Mouse (Mus musculus) embryonic stem cell, embryonic (primary cell): Measurements from ENCODE around the gene Rpl22l1.
"Not testable (repeated sequence)": the region's sequence is repeated elsewhere in the genome, so short reads cannot be mapped to it uniquely, and the experiment has no call there.

ENCODE experiments used
- CTCF ChIA-PET, 4 experiments: fragments of 300-600 bp in 2 of 4; fragments of 350-600 bp in 2 of 4; sonication (Branson Sonifier 250); formaldehyde crosslinking; loops; one replicate each; lab custom pipeline; 2022; ENCODE audit warnings: inconsistent platforms in 2 of 4; lab: Charles Lee
- POLR2A ChIA-PET, 4 experiments: fragments of 300-600 bp in 2 of 4; fragments of 350-600 bp in 2 of 4; sonication (Branson Sonifier 250); formaldehyde crosslinking; loops; one replicate each; lab custom pipeline; 2022; ENCODE audit warnings: antibody characterized with exemption in 4 of 4, inconsistent platforms in 1 of 4; lab: Charles Lee

The Rpl22l1 gene

DNA sequence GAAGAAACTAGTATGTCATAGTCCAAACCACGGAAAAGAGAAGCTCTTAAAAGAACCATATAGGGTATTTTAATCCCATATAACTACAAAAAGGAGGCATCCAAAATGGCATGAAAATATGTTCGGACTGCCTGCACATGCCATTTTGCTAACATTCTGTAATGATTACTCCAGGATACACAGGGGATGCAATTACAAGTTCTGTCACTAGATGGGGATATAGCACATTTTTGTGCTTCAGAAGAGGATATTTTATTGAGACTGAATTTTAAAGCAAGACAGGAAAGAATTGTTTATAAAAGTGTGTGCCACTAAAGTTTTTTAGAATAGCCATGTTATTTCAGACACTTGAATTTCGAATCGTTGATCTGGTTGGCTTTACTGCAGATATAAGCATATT is 9.1 kb downstream of the Rpl22l1 start:
- CTCF ChIA-PET: interaction anchor here in 1 of 4 experiments (0.9 kb wide), 1 partner anchor 24 kb away, joined by 3 read pairs; no protein-coding TSS in a partner anchor

DNA sequence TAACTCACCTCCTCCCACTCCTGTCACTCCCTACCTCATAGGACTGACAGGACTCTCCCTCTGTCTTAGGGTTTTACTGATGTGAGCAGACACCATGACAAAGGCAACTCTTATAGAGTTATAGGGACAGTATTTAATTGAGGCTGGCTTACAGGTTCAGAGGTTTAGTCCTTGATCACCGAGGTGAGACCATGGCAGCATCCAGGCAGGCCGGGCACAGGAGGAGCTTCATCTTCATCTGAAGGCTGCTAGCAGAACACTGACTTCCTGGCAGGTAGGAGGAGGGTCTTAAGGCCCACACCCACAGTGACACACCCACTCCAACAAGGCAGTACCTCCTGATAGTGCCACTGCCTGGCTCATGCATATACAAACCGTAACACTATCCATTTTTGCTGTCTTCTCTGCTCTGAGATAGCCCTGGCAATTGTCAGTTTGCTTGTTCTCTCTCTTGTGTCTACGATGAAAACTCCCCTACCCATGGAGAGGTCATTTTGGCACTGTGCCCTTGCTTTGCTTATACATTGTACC is 10.8 kb downstream of the Rpl22l1 start:
- CTCF ChIA-PET: interaction anchor here in 2 of 4 experiments (0.6 to 1.0 kb wide), 2 partner anchors 44 to 152 kb away, joined by 3 to 4 read pairs; no protein-coding TSS in a partner anchor
- POLR2A ChIA-PET: interaction anchor here in 3 of 4 experiments (0.6 to 2.7 kb wide), 4 partner anchors 11 to 725 kb away, joined by 4 to 18 read pairs (median 10); partner anchors contain the start of gene Rpl22l1 (in 3 of the 3)

More for the DNA sequence above, 9.1 kb downstream of the Rpl22l1 start:
- POLR2A ChIA-PET: interaction anchor here in 3 of 4 experiments (0.7 to 2.7 kb wide), 4 partner anchors 9 to 28 kb away, joined by 3 to 18 read pairs (median 9); partner anchors contain the start of gene Rpl22l1 (in 3 of the 3)

DNA sequence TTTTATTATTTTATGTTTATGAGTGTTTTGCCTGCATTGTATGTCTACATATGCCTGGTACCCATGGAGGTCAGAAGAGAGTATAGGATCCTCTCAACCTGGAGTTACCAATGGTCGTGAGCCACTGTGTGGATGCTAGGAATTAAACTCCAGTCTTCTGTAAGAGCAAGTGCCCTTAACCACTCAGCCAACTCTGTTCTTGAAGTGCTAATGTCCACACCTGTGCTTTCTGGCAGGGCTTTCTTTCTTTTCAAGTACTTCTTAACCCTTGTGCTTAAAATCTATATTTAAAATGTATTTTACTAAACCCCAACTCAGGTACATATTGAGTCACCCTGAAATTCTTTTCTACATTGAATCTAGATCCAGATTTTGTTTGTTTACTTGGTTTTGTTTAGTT is 21.0 kb downstream of the Rpl22l1 start:
- POLR2A ChIA-PET: interaction anchor here in 1 of 4 experiments (2.6 kb wide), 1 partner anchor 21 kb away, joined by 10 read pairs; the partner anchor contains the start of gene Rpl22l1
- CTCF ChIA-PET: no interaction called here

DNA sequence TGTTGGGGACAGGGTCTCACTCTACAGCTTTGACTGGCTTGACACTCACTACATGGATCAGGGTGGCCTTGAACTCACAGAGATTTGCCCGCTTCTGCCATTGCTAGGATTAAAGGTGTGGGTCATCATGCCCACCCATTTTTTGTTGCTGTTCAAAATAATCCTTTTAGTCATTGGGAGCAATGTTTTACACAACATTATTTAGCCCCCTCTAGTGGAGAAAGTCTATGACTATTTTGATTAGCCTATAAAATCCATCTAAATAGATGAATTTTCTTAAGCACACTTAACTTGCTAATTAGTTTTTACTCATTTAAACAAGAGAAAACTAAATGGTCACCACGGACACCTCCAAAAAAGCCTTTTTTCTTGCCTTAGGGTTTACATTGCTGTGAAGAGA is 22.4 kb downstream of the Rpl22l1 start:
- CTCF ChIA-PET: no interaction called here
- POLR2A ChIA-PET: interaction anchor here in 1 of 4 experiments (1.4 kb wide), 1 partner anchor 22 kb away, joined by 3 read pairs; the partner anchor contains the start of gene Rpl22l1

DNA sequence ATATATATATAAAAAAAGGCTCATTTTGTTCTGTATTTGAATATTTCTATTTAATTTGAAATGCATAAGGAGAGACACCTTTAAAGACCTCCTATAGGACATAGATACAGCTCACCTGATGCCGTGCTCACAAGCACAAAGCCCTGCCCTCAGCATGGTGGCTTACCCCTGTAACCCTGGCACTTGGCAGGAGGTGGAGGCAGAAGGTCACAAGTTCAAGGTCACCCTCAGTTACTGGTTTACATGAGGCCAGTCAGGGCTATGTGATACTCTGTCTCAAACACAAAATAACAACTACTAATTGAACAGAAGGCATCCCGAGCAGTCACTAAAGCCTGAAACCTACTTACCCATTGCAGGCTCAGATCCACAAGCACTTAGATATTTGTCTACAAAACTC is 24.2 kb downstream of the Rpl22l1 start:
- CTCF ChIA-PET: no interaction called here
- POLR2A ChIA-PET: no interaction called here

DNA sequence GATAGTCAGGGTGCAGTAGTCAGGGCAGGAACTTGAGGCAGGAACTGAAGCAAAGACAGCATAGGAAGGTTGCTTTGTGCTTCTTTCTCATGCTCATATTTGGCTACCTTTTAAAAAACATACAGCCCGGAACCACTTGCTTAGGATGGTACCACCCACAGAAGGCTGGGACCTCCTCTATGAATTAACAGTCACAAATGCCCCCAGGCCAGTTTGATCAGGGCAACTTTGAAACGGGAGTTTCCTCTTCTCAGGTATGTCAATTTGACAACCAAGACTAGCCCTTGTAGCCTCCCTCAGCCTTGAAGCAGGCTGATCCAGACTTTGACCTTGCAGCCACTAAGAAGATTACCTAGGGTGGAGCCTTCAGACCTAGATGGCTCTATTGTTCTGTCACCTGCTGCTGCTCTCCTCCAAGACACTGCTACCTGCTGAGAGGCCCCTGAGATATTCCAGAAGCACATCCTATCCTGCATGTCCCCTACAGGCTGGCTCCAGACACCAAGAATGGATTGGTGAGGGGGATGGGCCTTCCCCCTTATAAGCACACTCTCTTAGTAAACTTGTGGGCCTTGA is 31.6 kb downstream of the Rpl22l1 start:
- ChIA-PET POLR2A (interaction anchor here in 1 of 4 experiments (0.9 to 2.2 kb wide), 2 partner anchors 31 kb away, joined by 6 to 7 read pairs; partner anchors contain the start of gene Rpl22l1), CTCF (no interaction called here)

DNA sequence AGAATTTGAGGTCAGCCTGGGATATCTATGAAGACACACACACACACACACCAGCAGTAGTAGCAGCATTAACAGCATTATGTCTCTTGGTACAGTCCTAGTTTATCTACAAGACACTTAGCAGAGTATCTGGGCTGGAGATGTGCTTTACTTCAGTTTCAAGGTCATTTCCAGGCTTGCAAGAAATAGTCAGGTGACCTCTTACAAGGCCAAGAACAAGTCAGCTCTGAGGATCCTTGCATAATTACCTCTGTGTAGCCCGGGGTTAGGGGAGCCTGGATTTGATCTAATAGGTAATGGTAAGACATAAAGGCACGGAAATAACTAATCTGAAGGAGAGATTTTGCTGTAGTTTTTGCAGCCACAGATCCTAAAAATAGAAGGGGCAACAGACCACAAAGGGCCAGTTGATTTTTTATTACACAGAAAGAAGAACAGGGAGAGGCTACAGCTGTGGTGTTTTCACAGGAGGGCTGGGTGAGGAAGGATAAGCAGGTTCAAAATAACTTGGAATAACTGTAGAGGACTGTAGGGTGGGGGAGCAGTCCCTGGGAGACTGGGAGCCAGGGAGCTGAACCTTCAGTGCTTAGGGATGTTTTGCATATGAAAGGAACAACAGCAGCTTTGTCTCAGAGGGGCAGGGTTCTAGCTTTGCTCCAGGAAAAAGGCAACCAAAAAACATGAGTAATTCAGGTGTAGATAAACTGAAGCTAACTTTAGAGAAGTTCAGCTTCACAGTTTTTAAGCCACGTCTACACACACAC is 36.8 kb downstream of the Rpl22l1 start:
- ChIA-PET POLR2A (interaction anchor here in 3 of 4 experiments (0.6 to 1.5 kb wide), 12 partner anchors 8 to 715 kb away, joined by 3 to 11 read pairs (median 4); partner anchors contain the start of gene Rpl22l1 (in 3 of the 3)), CTCF (no interaction called here)

DNA sequence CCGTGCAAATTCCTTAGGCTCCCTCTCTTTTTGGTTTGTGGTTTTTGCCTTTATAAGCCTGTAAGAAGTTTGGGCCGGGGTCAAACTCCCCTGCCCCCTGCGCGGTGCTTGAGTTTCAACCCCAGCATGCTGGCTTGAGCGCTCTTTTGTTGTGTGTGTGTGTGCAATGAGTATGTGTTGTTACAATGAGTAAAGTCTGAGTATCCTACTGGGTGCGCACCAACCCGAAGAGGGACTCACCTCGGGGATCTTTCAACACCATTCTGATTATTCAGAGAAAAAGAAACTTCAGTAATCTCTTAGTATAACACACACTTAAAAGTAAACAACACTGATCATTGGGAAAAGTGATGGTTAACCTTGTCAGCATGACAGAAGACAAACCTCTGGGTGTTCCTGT is 38.0 kb downstream of the Rpl22l1 start:
- POLR2A ChIA-PET: interaction anchor here in 2 of 4 experiments (0.6 to 1.0 kb wide), 2 partner anchors 10 to 146 kb away, joined by 3 read pairs; no protein-coding TSS in a partner anchor
- CTCF ChIA-PET: no interaction called here

DNA sequence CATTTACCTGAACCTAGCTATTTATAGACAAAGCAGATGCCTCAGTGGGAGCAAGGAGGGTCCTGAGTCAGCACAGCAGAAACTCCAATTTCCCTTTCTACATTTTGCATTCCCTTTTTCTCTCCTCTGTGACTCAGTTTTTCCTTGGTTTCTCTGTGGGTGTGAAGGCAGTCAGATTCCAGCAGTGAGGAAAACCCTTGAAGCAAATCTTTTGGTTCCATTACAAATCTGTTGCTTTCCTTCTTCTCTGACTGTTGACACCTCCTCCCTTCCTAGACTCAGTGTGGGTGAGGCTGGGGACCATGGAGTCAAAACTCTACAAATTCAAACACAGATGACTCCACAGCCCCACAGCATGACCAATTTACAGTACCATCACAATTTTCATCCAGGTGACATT is 41.9 kb downstream of the Rpl22l1 start:
- ChIA-PET POLR2A (interaction anchor here in 1 of 4 experiments (0.6 kb wide), 1 partner anchor 28 kb away, joined by 3 read pairs; no protein-coding TSS in a partner anchor), CTCF (no interaction called here)

DNA sequence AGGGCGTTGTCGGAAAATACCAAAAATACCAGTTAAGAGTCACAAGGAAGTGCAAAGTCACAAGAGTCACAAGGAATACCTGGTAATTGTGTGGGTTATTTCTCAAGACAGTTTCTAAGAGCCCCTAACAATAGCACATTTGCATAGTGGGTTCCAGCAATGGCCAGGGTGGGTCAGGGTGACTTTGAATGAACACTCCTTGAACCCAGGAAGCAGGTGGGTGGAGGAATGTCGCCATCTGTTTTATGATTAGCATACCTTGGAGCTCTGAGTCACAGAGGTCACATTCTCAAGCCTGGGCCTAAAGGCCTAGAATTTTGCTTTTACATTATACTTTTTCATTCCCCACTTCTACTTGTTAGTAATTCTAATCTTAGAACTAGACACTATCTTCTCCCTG is 46.9 kb downstream of the Rpl22l1 start:
- POLR2A ChIA-PET, CTCF ChIA-PET: not testable (repeated sequence)
